Mouse (Mus musculus) forebrain, postnatal 0 days (tissue): ENCODE results near the gene Usp3. TPM values are rescaled to one million over a fixed set of nuclear protein-coding genes. Genes with fewer than 3 reads are reported as not detected.

ENCODE experiments used
- ATAC-seq: fragments of 200-750 bp; cut with Nextera tagmentation; 2 replicates; pipeline ENCODE4 v1.8.0; 2017; ENCODE audit warnings: mild to moderate bottlenecking, moderate library complexity
- DNase-seq: peaks from one replicate; pipeline ENCODE4 v3.0.0-alpha.2; 2015
- H3K27ac ChIP-seq: fragments of 300-500 bp; sonication (generic); 2 replicates; pipeline ENCODE4 v1.5.1; 2014; ENCODE audit warnings: low read depth, mild to moderate bottlenecking, antibody characterized with exemption, low read length, moderate library complexity, mixed read lengths
- H3K27me3 ChIP-seq: fragments of 300-500 bp; sonication (generic); 2 replicates; pipeline ENCODE4 v1.6.1; 2014; ENCODE audit warnings: mild to moderate bottlenecking, low read length, mixed read lengths; ENCODE audit not compliant: insufficient read depth
- H3K36me3 ChIP-seq: fragments of 300-500 bp; sonication (generic); 2 replicates; pipeline ENCODE4 v1.6.1; 2014; ENCODE audit warnings: mild to moderate bottlenecking, moderate library complexity; ENCODE audit not compliant: insufficient read depth
- H3K4me1 ChIP-seq: fragments of 300-500 bp; sonication (generic); 2 replicates; pipeline ENCODE4 v1.6.1; 2014; ENCODE audit warnings: antibody characterized with exemption; ENCODE audit not compliant: insufficient read depth
- H3K4me2 ChIP-seq: fragments of 300-500 bp; sonication (generic); 2 replicates; pipeline ENCODE4 v1.6.1; 2014; ENCODE audit warnings: low read depth, mild to moderate bottlenecking, moderate library complexity
- H3K4me3 ChIP-seq: fragments of 300-500 bp; sonication (generic); 2 replicates; pipeline ENCODE4 v1.5.1; 2014; ENCODE audit warnings: low read depth, low read length, mixed read lengths
- H3K9ac ChIP-seq: fragments of 300-500 bp; sonication (generic); 2 replicates; pipeline ENCODE4 v1.6.1; 2014; ENCODE audit warnings: mild to moderate bottlenecking
- H3K9me3 ChIP-seq: fragments of 300-500 bp; sonication (generic); 2 replicates; pipeline ENCODE4 v1.6.1; 2016; ENCODE audit warnings: low read length
- CTCF ChIP-seq: sonication (generic); IDR thresholded peaks from 2 replicates; pipeline ENCODE4 v1.5.1; 2016; ENCODE audit warnings: antibody characterized with exemption, control low read depth, low read depth
- WGBS: fragments of 180-500 bp; shearing (Covaris S2); extraction: QIAGEN DNeasy Blood & Tissue Kit; methylation state at CpG from one replicate; pipeline ENCODE4 v1.1.7; 2014; 5-methylcytosine and 5-hydroxymethylcytosine counted together
- polyA plus RNA-seq: library from polyadenylated mRNA; unstranded; fragments of >200 nt; fragmentation: Nextera tagmentation; extraction: Ambion mirVana; gene quantifications from 2 replicates; pipeline ENCODE4 v1.2.1, GENCODE M21; 2015
- total RNA-seq: library from RNA; depleted of rRNA; stranded (reverse); fragments of >200 nt; gene quantifications from 2 replicates; pipeline ENCODE4 v1.2.3, GENCODE M21; 2014

The Usp3 gene
- total and polyA plus RNA-seq, 2 experiments from 2014 or later = 55.2 to 59.7 TPM

GRCm38 (mm10) chr9:66603907-66604306 lies 11.0 kb upstream of the Usp3 start:
- Histone ChIP-seq H3K27me3 (no peaks in the 10 kb centered on the region), H3K4me1 (no peaks in the 10 kb centered on the region)
- no peak for ATAC-seq

GRCm38 (mm10) chr9:66601006-66601405 lies 8.1 kb upstream of the Usp3 start:
- no peak overlapping the region for H3K27ac ChIP-seq
- no peak overlapping the region for H3K4me2 ChIP-seq
- TF ChIP-seq CTCF = no peak
- no peak for DNase-seq
- no peaks in the 10 kb centered on the region for H3K4me1 ChIP-seq
- no peaks in the 10 kb centered on the region for H3K36me3 ChIP-seq
- no peak overlapping the region for H3K4me3 ChIP-seq
- no peaks in the 10 kb centered on the region for H3K9me3 ChIP-seq
- 79% methylated on average over 2 of the region's 2 CpGs for WGBS
- no peak for ATAC-seq
- H3K27me3 ChIP-seq = no peaks in the 10 kb centered on the region
- no peak overlapping the region for H3K9ac ChIP-seq

More at GRCm38 (mm10) chr9:66603907-66604306, 11.0 kb upstream of the Usp3 start:
- Histone ChIP-seq H3K9me3 (no peaks in the 10 kb centered on the region), H3K36me3 (no peaks in the 10 kb centered on the region), H3K9ac (no peak overlapping the region), H3K4me3 (no peak overlapping the region), H3K4me2 (no peak overlapping the region), H3K27ac (no peak overlapping the region)
- WGBS = 96% methylated on average over 1 of the region's 1 CpGs
- TF ChIP-seq CTCF = no peak
- DNase-seq = no peak

- ATAC-seq = no peak
- Histone ChIP-seq H3K27me3 (no peaks in the 10 kb centered on the region), H3K4me2 (no peak overlapping the region), H3K4me3 (no peak overlapping the region), H3K9me3 (no peaks in the 10 kb centered on the region), H3K4me1 (no peaks in the 10 kb centered on the region), H3K9ac (no peak overlapping the region), H3K27ac (no peak overlapping the region), H3K36me3 (no peaks in the 10 kb centered on the region)
- no peak for DNase-seq
- 90% methylated on average over 2 of the region's 2 CpGs for WGBS
- TF ChIP-seq CTCF = no peak
Observed at GRCm38 (mm10) chr9:66600551-66600950, 7.6 kb upstream of the Usp3 start.

GRCm38 (mm10) chr9:66599577-66599976 lies 6.6 kb upstream of the Usp3 start:
- no peaks in the 10 kb centered on the region for H3K27me3 ChIP-seq
- DNase-seq (no peak), ATAC-seq (0 out of 2 replicates have a peak, but pooled peaks have one; percentile 32)
- H3K4me2 ChIP-seq = no peak overlapping the region
- H3K9ac ChIP-seq = no peak overlapping the region
- H3K4me3 ChIP-seq = no peak overlapping the region
- H3K27ac ChIP-seq = no peak overlapping the region
- no peaks in the 10 kb centered on the region for H3K9me3 ChIP-seq
- H3K36me3 ChIP-seq = no peaks in the 10 kb centered on the region
- WGBS = 14% methylated on average over 4 of the region's 4 CpGs
- no peaks in the 10 kb centered on the region for H3K4me1 ChIP-seq
- TF ChIP-seq CTCF = no peak

GRCm38 (mm10) chr9:66598636-66599035 lies 5.7 kb upstream of the Usp3 start:
- no peak for TF ChIP-seq CTCF
- Histone ChIP-seq H3K9ac (no peak overlapping the region), H3K9me3 (no peaks in the 10 kb centered on the region), H3K4me1 (no peaks in the 10 kb centered on the region), H3K4me2 (no peak overlapping the region), H3K4me3 (no peak overlapping the region), H3K27me3 (no peaks in the 10 kb centered on the region), H3K36me3 (no peaks in the 10 kb centered on the region), H3K27ac (no peak overlapping the region)
- 52% methylated on average over 5 of the region's 5 CpGs for WGBS
- no peak for ATAC-seq
- no peak for DNase-seq

- no peak overlapping the region for H3K4me2 ChIP-seq
- no peak for ATAC-seq
- no peak for DNase-seq
- no peak overlapping the region for H3K9ac ChIP-seq
- H3K9me3 ChIP-seq = no peaks in the 10 kb centered on the region
- no peak for TF ChIP-seq CTCF
- no peak overlapping the region for H3K27ac ChIP-seq
- no peak overlapping the region for H3K4me3 ChIP-seq
- H3K36me3 ChIP-seq = no peaks in the 10 kb centered on the region
- H3K4me1 ChIP-seq = no peaks in the 10 kb centered on the region
- WGBS = 22% methylated on average over 7 of the region's 7 CpGs
- no peaks in the 10 kb centered on the region for H3K27me3 ChIP-seq
Observed at GRCm38 (mm10) chr9:66597480-66598215, 4.7 kb upstream of the Usp3 start.

GRCm38 (mm10) chr9:66597076-66597475 lies 4.1 kb upstream of the Usp3 start:
- TF ChIP-seq CTCF = no peak
- no peak overlapping the region for H3K4me3 ChIP-seq
- DNase-seq (no peak), ATAC-seq (no peak)
- 32% methylated on average over 6 of the region's 6 CpGs for WGBS
- no peaks in the 10 kb centered on the region for H3K4me1 ChIP-seq
- no peaks in the 10 kb centered on the region for H3K27me3 ChIP-seq
- no peak overlapping the region for H3K27ac ChIP-seq
- H3K4me2 ChIP-seq = no peak overlapping the region
- no peak overlapping the region for H3K9ac ChIP-seq
- no peaks in the 10 kb centered on the region for H3K36me3 ChIP-seq
- H3K9me3 ChIP-seq = no peaks in the 10 kb centered on the region
